Mouse (Mus musculus) testis, adult 2 months (tissue): Measurements from ENCODE around the gene Atp6v0e2. TPM values are rescaled to one million over a fixed set of nuclear protein-coding genes. Genes with fewer than 3 reads are reported as not detected.
A peak's percentile ranks its signal among the peaks of the same experiment; 100 is the strongest.

Source experiments
- H3K27ac ChIP-seq: fragments of 200-500 bp; 2 replicates; pipeline ENCODE4 v1.5.1; 2012; ENCODE audit warnings: low read depth, low read length; ENCODE audit not compliant: control insufficient read depth, insufficient read depth
- H3K27me3 ChIP-seq: fragments of 200-500 bp; 2 replicates; pipeline ENCODE4 v1.6.1; 2012; ENCODE audit warnings: mild to moderate bottlenecking, low read length, moderate library complexity; ENCODE audit not compliant: control insufficient read depth, insufficient read depth
- H3K36me3 ChIP-seq: fragments of 200-500 bp; 2 replicates; pipeline ENCODE4 v1.6.1; 2012; ENCODE audit warnings: mild to moderate bottlenecking, low read length; ENCODE audit not compliant: control insufficient read depth, insufficient read depth
- H3K4me1 ChIP-seq: fragments of 200-500 bp; 2 replicates; pipeline ENCODE4 v1.6.1; 2012; ENCODE audit warnings: low read length; ENCODE audit not compliant: control insufficient read depth, insufficient read depth
- H3K4me3 ChIP-seq: fragments of 200-500 bp; 2 replicates; pipeline ENCODE4 v1.5.1; 2012; ENCODE audit warnings: low read depth, mild to moderate bottlenecking, low read length, moderate library complexity, mixed read lengths; ENCODE audit not compliant: control insufficient read depth
- CTCF ChIP-seq: fragments of 200-500 bp; IDR thresholded peaks from 2 replicates; pipeline ENCODE4 v1.5.1; 2012; ENCODE audit warnings: low read depth, mild to moderate bottlenecking, inconsistent platforms, low read length, moderate library complexity; ENCODE audit not compliant: control insufficient read depth, insufficient read depth, insufficient replicate concordance
- POLR2A ChIP-seq: fragments of 200-500 bp; IDR thresholded peaks from 2 replicates; pipeline ENCODE4 v1.6.1; 2012; ENCODE audit warnings: low read depth, mild to moderate bottlenecking, inconsistent platforms, low read length, moderate library complexity; ENCODE audit not compliant: control insufficient read depth
- polyA plus RNA-seq: library from polyadenylated mRNA; depleted of rRNA; stranded (reverse); fragments of >200 nt; gene quantifications from 2 replicates; pipeline ENCODE4 v1.2.3, GENCODE M21; 2012; rRNA removed

Gene Atp6v0e2
- 18.7 and 20.4 TPM in 2 replicates for polyA plus RNA-seq

- Histone ChIP-seq H3K36me3 (no peaks in the 10 kb centered on the region), H3K27ac (peak within 1 kb of the TSS; percentile 90), H3K27me3 (no peaks in the 10 kb centered on the region), H3K4me1 (peaks cover 17% of the 10 kb centered on the region), H3K4me3 (peak within 1 kb of the TSS; percentile 97)
- TF ChIP-seq POLR2A, result peak; percentile 74
- no peak for TF ChIP-seq CTCF
These were observed at the start of gene Atp6v0e2 for GRCm38 (mm10) chr6:48537105-48537954. TSS of gene Atp6v0e2 (plus strand) at chr6:48537615.

DNA sequence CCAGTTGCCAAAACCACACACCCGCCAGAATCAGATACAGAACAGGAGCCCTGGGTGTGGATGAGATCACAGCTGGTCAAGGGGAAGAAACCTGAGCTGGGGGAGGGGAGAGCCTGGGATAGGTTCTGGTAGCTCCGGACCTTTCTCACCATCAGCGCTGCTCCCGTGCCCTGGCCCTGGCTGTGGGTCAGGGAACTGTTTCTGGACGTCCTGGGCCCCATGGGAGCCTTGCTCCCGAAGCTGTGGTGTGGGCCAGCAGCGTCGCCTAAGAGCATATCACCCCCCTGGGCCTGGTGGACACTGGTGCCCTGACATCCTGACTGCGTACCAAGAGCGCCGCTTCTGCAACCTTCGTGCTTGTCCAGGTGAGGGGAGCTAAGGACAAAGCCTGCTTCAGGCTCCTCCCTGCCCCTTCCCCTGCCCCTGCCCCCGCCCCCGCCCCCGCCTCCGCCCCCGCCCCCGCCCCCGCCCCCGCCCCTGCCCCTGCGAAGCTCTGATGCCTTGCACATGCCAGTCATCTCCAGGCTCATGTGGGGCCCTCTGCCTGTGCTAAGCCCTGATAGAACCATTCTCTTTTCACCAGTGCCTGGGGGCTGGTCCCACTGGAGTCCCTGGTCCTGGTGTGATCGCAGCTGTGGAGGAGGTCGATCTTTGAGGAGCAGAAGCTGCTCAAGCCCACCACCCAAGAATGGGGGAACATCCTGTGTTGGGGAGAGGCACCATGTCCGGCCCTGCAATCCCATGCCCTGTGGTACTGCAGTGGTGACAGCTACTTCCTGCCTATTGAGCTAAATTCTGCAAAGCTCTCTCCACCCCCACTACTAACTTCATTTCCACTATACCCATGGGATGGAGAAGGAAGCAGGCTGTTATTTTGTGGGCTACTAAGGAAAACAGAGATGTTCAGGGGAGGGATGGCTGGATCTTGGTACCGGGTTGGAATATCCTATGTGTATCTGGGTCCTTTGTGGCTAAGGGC is 49.4 kb upstream of the Atp6v0e2 start:
- H3K27ac ChIP-seq, result no peak overlapping the region
- H3K36me3 ChIP-seq, result no peaks in the 10 kb centered on the region
- H3K4me3 ChIP-seq, result no peak overlapping the region
- TF ChIP-seq CTCF, result no peak
- TF ChIP-seq POLR2A, result no peak
- H3K27me3 ChIP-seq, result no peaks in the 10 kb centered on the region
- peaks cover 2% of the 10 kb centered on the region; the same call in 1 of the 2 replicates for H3K4me1 ChIP-seq

GRCm38 (mm10) chr6:48489741-48490140 is 47.7 kb upstream of the Atp6v0e2 start:
- Histone ChIP-seq H3K27ac (no peak overlapping the region), H3K36me3 (no peaks in the 10 kb centered on the region), H3K4me1 (peaks cover 2% of the 10 kb centered on the region; the same call in 1 of the 2 replicates), H3K27me3 (no peaks in the 10 kb centered on the region), H3K4me3 (no peak overlapping the region)
- TF ChIP-seq CTCF (no peak), POLR2A (no peak)

- Histone ChIP-seq H3K4me3 (no peak overlapping the region), H3K27me3 (no peaks in the 10 kb centered on the region), H3K36me3 (no peaks in the 10 kb centered on the region), H3K27ac (no peak overlapping the region), H3K4me1 (peaks cover 2% of the 10 kb centered on the region; the same call in 1 of the 2 replicates)
- no peak for TF ChIP-seq CTCF
- TF ChIP-seq POLR2A, result no peak
These were observed 46.1 kb upstream of the Atp6v0e2 start for GRCm38 (mm10) chr6:48491361-48491760.

GRCm38 (mm10) chr6:48493136-48493730 is 44.2 kb upstream of the Atp6v0e2 start:
- no peak overlapping the region for H3K4me3 ChIP-seq
- H3K4me1 ChIP-seq, result peaks cover under 1% of the 10 kb centered on the region; the same call in 1 of the 2 replicates
- H3K27ac ChIP-seq, result no peak overlapping the region
- H3K36me3 ChIP-seq, result no peaks in the 10 kb centered on the region
- no peaks in the 10 kb centered on the region for H3K27me3 ChIP-seq
- TF ChIP-seq POLR2A (no peak), CTCF (no peak)

GRCm38 (mm10) chr6:48497521-48497920 is 39.9 kb upstream of the Atp6v0e2 start:
- Histone ChIP-seq H3K27me3 (no peaks in the 10 kb centered on the region), H3K36me3 (no peaks in the 10 kb centered on the region), H3K27ac (no peak overlapping the region), H3K4me1 (no peaks in the 10 kb centered on the region; the same call in 1 of the 2 replicates), H3K4me3 (no peak overlapping the region)
- no peak for TF ChIP-seq CTCF
- no peak for TF ChIP-seq POLR2A
